Mouse (Mus musculus): Measurements from ENCODE around the gene Klhl11. TPM values are rescaled to one million over a fixed set of nuclear protein-coding genes. Genes with fewer than 3 reads are reported as not detected.
A peak's percentile ranks its signal among the peaks of the same experiment; 100 is the strongest.

Gene Klhl11
- polyA plus RNA-seq, 1 experiment from 2014 or later = 4.1 TPM

DNA sequence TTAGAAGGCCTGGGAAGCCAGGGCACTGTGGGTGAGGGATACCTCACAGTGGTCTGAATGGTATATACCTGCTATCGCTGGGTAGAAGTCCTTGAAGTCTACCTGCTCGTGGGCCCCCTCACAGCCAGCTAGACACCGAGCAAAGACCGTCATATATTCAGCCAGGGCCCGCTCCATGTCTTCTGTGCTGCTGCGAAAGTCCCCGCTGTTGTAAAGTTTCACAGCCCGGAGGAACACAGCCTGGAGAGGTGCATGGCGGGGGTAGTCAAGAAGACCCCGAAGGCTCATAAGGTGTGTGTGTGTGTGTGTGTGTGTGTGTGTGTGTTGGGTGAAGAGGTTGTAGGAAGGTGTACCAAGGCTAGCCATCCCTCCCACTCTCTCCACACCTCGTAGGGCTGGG is 59.0 kb downstream of the Klhl11 start:
- 44% methylated on average over 11 of the region's 11 CpGs for WGBS
- Histone ChIP-seq H3K27me3 (replicated peaks; ENCODE audit: insufficient read depth, low read length) (no peaks in the 10 kb centered on the region), H3K4me1 (ENCODE audit: insufficient read depth, low read depth, low read length) (peaks cover 20% of the 10 kb centered on the region), H3K9ac (replicated peaks; ENCODE audit: low read depth) (peak overlapping the region; percentile 39), H3K27ac (ENCODE audit: low read length) (peak overlapping the region; percentile 94; the same call in 1 of the 2 replicates), H3K4me2 (replicated peaks; ENCODE audit: low read depth, low read length) (peak overlapping the region; percentile 61), H3K4me3 (ENCODE audit: low read depth, low read length) (peak overlapping the region; percentile 52), H3K36me3 (ENCODE audit: insufficient read depth, low read length) (peaks cover 5% of the 10 kb centered on the region; the same call in 1 of the 2 replicates), H3K9me3 (ENCODE audit: low read length) (no peaks in the 10 kb centered on the region)
- DNase-seq (ENCODE audit: low spot score) = no peak
- ATAC-seq = no peak
- TF ChIP-seq CTCF (IDR thresholded peaks at IDR 0.05) = no peak
- no peak for TF ChIP-seq EP300 (IDR thresholded peaks at IDR 0.05)

Small RNA genes lying within 50 kb of the gene (microRNA-seq; reads per million reads assigned to microRNA genes)
- gene Gm27374 (not detected), gene Mir7116 (not detected)

Other genes with a start within 250 kb of the Klhl11 start
- gene Krt16, start 223.8 kb downstream of the Klhl11 start, polyA plus RNA-seq (2015; fragmentation: Nextera tagmentation; extraction: Ambion mirVana) = not detected in 2 replicates
- gene Krt17, start 211.7 kb downstream of the Klhl11 start, polyA plus RNA-seq (2015; fragmentation: Nextera tagmentation; extraction: Ambion mirVana) = 0.58 and 0.65 TPM in 2 replicates
- not detected in 2 replicates for gene Krt42, start 202.9 kb downstream of the Klhl11 start, polyA plus RNA-seq (2015; fragmentation: Nextera tagmentation; extraction: Ambion mirVana)
- 2,114 and 2,164 TPM in 2 replicates for gene Eif1, start 152.9 kb downstream of the Klhl11 start, polyA plus RNA-seq (2015; fragmentation: Nextera tagmentation; extraction: Ambion mirVana)
- not detected in 2 replicates for gene Gast, start 138.3 kb downstream of the Klhl11 start, polyA plus RNA-seq (2015; fragmentation: Nextera tagmentation; extraction: Ambion mirVana)
- gene Hap1, start 116.6 kb downstream of the Klhl11 start, polyA plus RNA-seq (2015; fragmentation: Nextera tagmentation; extraction: Ambion mirVana) = 6.4 and 6.5 TPM in 2 replicates
- 231 and 251 TPM in 2 replicates for gene Jup, start 75.0 kb downstream of the Klhl11 start, polyA plus RNA-seq (2015; fragmentation: Nextera tagmentation; extraction: Ambion mirVana)
- gene P3h4, start 57.9 kb downstream of the Klhl11 start, polyA plus RNA-seq (2015; fragmentation: Nextera tagmentation; extraction: Ambion mirVana) = 44.9 and 47.1 TPM in 2 replicates
- 75.6 and 86.5 TPM in 2 replicates for gene Fkbp10, start 57.0 kb downstream of the Klhl11 start, polyA plus RNA-seq (2015; fragmentation: Nextera tagmentation; extraction: Ambion mirVana)
- 56.3 and 57.6 TPM in 2 replicates for gene Nt5c3b, start 30.9 kb downstream of the Klhl11 start, polyA plus RNA-seq (2015; fragmentation: Nextera tagmentation; extraction: Ambion mirVana)
- 0.38 and 0.43 TPM in 2 replicates for gene Klhl10, start 30.8 kb downstream of the Klhl11 start, polyA plus RNA-seq (2015; fragmentation: Nextera tagmentation; extraction: Ambion mirVana)
- gene Acly, start 55.3 kb upstream of the Klhl11 start, polyA plus RNA-seq (2015; fragmentation: Nextera tagmentation; extraction: Ambion mirVana) = 85.7 and 92.9 TPM in 2 replicates
- 3.5 and 4.9 TPM in 2 replicates for gene Ttc25, start 72.9 kb upstream of the Klhl11 start, polyA plus RNA-seq (2015; fragmentation: Nextera tagmentation; extraction: Ambion mirVana)
- gene Cnp, start 102.2 kb upstream of the Klhl11 start, polyA plus RNA-seq (2015; fragmentation: Nextera tagmentation; extraction: Ambion mirVana) = 31.4 and 33.8 TPM in 2 replicates
- gene Nkiras2, start 146.5 kb upstream of the Klhl11 start, polyA plus RNA-seq (2015; fragmentation: Nextera tagmentation; extraction: Ambion mirVana) = 58.6 and 59.9 TPM in 2 replicates
- 99.1 and 113 TPM in 2 replicates for gene Dnajc7, start 147.4 kb upstream of the Klhl11 start, polyA plus RNA-seq (2015; fragmentation: Nextera tagmentation; extraction: Ambion mirVana)
- not detected in 2 replicates for gene Zfp385c, start 219.7 kb upstream of the Klhl11 start, polyA plus RNA-seq (2015; fragmentation: Nextera tagmentation; extraction: Ambion mirVana)
- 3.1 and 3.3 TPM in 2 replicates for gene Dhx58, start 231.5 kb upstream of the Klhl11 start, polyA plus RNA-seq (2015; fragmentation: Nextera tagmentation; extraction: Ambion mirVana)
- gene Kat2a, start 239.7 kb upstream of the Klhl11 start, polyA plus RNA-seq (2015; fragmentation: Nextera tagmentation; extraction: Ambion mirVana) = 14.2 and 14.5 TPM in 2 replicates
- gene Hspb9, start 241.1 kb upstream of the Klhl11 start, polyA plus RNA-seq (2015; fragmentation: Nextera tagmentation; extraction: Ambion mirVana) = 0.51 TPM in 1 of 2 replicates, not detected in the other